Mouse (Mus musculus): ENCODE data around the gene Adcyap1. TPM values are rescaled to one million over a fixed set of nuclear protein-coding genes. Genes with fewer than 3 reads are reported as not detected.

Adcyap1 gene
- polyA plus RNA-seq, 2 experiments: 0.50 to 1.2 TPM

- Histone ChIP-seq H3K9ac (ENCODE audit: low read depth, low read length, severe bottlenecking) (no peak overlapping the region), H3K4me1 (ENCODE audit: control insufficient read depth, insufficient read depth, low read length) (peaks cover 16% of the 10 kb centered on the region; the same call in 1 of the 2 replicates), H3K27ac (replicated peaks; ENCODE audit: low read depth, low read length) (no peak overlapping the region), H3K4me3 (replicated peaks; ENCODE audit: low read length) (no peak overlapping the region), H3K9me3 (ENCODE audit: control insufficient read depth, low read length) (no peaks in the 10 kb centered on the region), H3K4me2 (replicated peaks; ENCODE audit: low read depth, low read length, severe bottlenecking) (peak overlapping the region; percentile 14; the same call in 1 of the 2 replicates), H3K36me3 (ENCODE audit: control insufficient read depth, insufficient read depth, low read length) (no peaks in the 10 kb centered on the region), H3K27me3 (ENCODE audit: control insufficient read depth, insufficient read depth, low read length) (peaks cover 57% of the 10 kb centered on the region)
- 2% methylated on average over 15 of the region's 15 CpGs for WGBS
- ATAC-seq (ENCODE audit: low FRiP score, low read depth): no peak
- DNase-seq (ENCODE audit: low spot score): no peak
- TF ChIP-seq POLR2A (IDR thresholded peaks at IDR 0.05; ENCODE audit: borderline replicate concordance, extremely low read depth, insufficient read depth, insufficient read length): no peak
Observed at GRCm38 (mm10) chr17:93199218-93199617, 401 bp downstream of the Adcyap1 start.

GRCm38 (mm10) chr17:93199747-93200146, 930 bp downstream of the Adcyap1 start:
- no peak overlapping the region for H3K4me3 ChIP-seq (replicated peaks; ENCODE audit: low read length)

GRCm38 (mm10) chr17:93200386-93201264, 1.8 kb downstream of the Adcyap1 start:
- peak overlapping the region; percentile 38 for H3K4me3 ChIP-seq (replicated peaks; ENCODE audit: low read length)
- no peak overlapping the region for H3K27ac ChIP-seq (replicated peaks; ENCODE audit: low read depth, low read length)
- no peak for DNase-seq (ENCODE audit: low spot score)
- H3K27me3 ChIP-seq (ENCODE audit: control insufficient read depth, insufficient read depth, low read length): peaks cover 66% of the 10 kb centered on the region
- no peak for TF ChIP-seq POLR2A (IDR thresholded peaks at IDR 0.05; ENCODE audit: borderline replicate concordance, extremely low read depth, insufficient read depth, insufficient read length)
- WGBS: under 1% methylated on average over 29 of the region's 29 CpGs
- H3K9me3 ChIP-seq (ENCODE audit: control insufficient read depth, low read length): no peaks in the 10 kb centered on the region
- H3K9ac ChIP-seq (ENCODE audit: low read depth, low read length, severe bottlenecking): no peak overlapping the region
- no peak for ATAC-seq (ENCODE audit: low FRiP score, low read depth)
- H3K36me3 ChIP-seq (ENCODE audit: control insufficient read depth, insufficient read depth, low read length): no peaks in the 10 kb centered on the region
- H3K4me2 ChIP-seq (replicated peaks; ENCODE audit: low read depth, low read length, severe bottlenecking): peak overlapping the region; percentile 51
- H3K4me1 ChIP-seq (ENCODE audit: control insufficient read depth, insufficient read depth, low read length): peaks cover 16% of the 10 kb centered on the region; the same call in 1 of the 2 replicates

More at GRCm38 (mm10) chr17:93199747-93200146, 930 bp downstream of the Adcyap1 start:
- no peaks in the 10 kb centered on the region for H3K36me3 ChIP-seq (ENCODE audit: control insufficient read depth, insufficient read depth, low read length)
- H3K27me3 ChIP-seq (ENCODE audit: control insufficient read depth, insufficient read depth, low read length): peaks cover 62% of the 10 kb centered on the region
- ATAC-seq (ENCODE audit: low FRiP score, low read depth) (no peak), DNase-seq (ENCODE audit: low spot score) (no peak)
- H3K4me1 ChIP-seq (ENCODE audit: control insufficient read depth, insufficient read depth, low read length): peaks cover 16% of the 10 kb centered on the region; the same call in 1 of the 2 replicates
- H3K9me3 ChIP-seq (ENCODE audit: control insufficient read depth, low read length): no peaks in the 10 kb centered on the region
- no peak overlapping the region for H3K27ac ChIP-seq (replicated peaks; ENCODE audit: low read depth, low read length)
- H3K4me2 ChIP-seq (replicated peaks; ENCODE audit: low read depth, low read length, severe bottlenecking): no peak overlapping the region
- WGBS: 3% methylated on average over 9 of the region's 9 CpGs
- no peak overlapping the region for H3K9ac ChIP-seq (ENCODE audit: low read depth, low read length, severe bottlenecking)
- no peak for TF ChIP-seq POLR2A (IDR thresholded peaks at IDR 0.05; ENCODE audit: borderline replicate concordance, extremely low read depth, insufficient read depth, insufficient read length)

- peaks cover 16% of the 10 kb centered on the region; the same call in 1 of the 2 replicates for H3K4me1 ChIP-seq (ENCODE audit: control insufficient read depth, insufficient read depth, low read length)
- peak overlapping the region; percentile 38 for H3K4me3 ChIP-seq (replicated peaks; ENCODE audit: low read length)
- no peak overlapping the region for H3K27ac ChIP-seq (replicated peaks; ENCODE audit: low read depth, low read length)
- DNase-seq (ENCODE audit: low spot score): no peak
- H3K9me3 ChIP-seq (ENCODE audit: control insufficient read depth, low read length): no peaks in the 10 kb centered on the region
- no peak overlapping the region for H3K9ac ChIP-seq (ENCODE audit: low read depth, low read length, severe bottlenecking)
- 2% methylated on average over 16 of the region's 16 CpGs for WGBS
- no peaks in the 10 kb centered on the region for H3K36me3 ChIP-seq (ENCODE audit: control insufficient read depth, insufficient read depth, low read length)
- H3K27me3 ChIP-seq (ENCODE audit: control insufficient read depth, insufficient read depth, low read length): peaks cover 70% of the 10 kb centered on the region
- no peak for ATAC-seq (ENCODE audit: low FRiP score, low read depth)
- peak overlapping the region; percentile 51 for H3K4me2 ChIP-seq (replicated peaks; ENCODE audit: low read depth, low read length, severe bottlenecking)
- TF ChIP-seq POLR2A (IDR thresholded peaks at IDR 0.05; ENCODE audit: borderline replicate concordance, extremely low read depth, insufficient read depth, insufficient read length): no peak
Observed at GRCm38 (mm10) chr17:93201265-93201925, 2.6 kb downstream of the Adcyap1 start.
